Mouse (Mus musculus): ENCODE results near the gene Auts2. TPM values are rescaled to one million over a fixed set of nuclear protein-coding genes. Genes with fewer than 3 reads are reported as not detected.

Auts2 gene
- polyA plus RNA-seq, 1 experiment: 10.4 TPM

- Histone ChIP-seq H3K4me1 (ENCODE audit: control insufficient read depth, insufficient read depth, insufficient read length, low read length) (no peaks in the 10 kb centered on the region), H3K27ac (ENCODE audit: insufficient read depth, low read depth, low read length) (no peak overlapping the region), H3K27me3 (ENCODE audit: control insufficient read depth, insufficient read depth, low read length) (no peaks in the 10 kb centered on the region), H3K36me3 (ENCODE audit: control insufficient read depth, insufficient read depth, low read length) (no peaks in the 10 kb centered on the region), H3K4me3 (ENCODE audit: low read depth, low read length) (no peak overlapping the region)
- 93% methylated on average over 11 of the region's 11 CpGs for WGBS
- TF ChIP-seq POLR2A (IDR thresholded peaks at IDR 0.05; ENCODE audit: low read depth, low read length) (no peak), CTCF (IDR thresholded peaks at IDR 0.05; ENCODE audit: extremely low read depth, insufficient read length, insufficient replicate concordance, low read depth, low read length) (no peak)
Observed at GRCm38 (mm10) chr5:132029638-132030037, 513.5 kb downstream of the Auts2 start.

DNA sequence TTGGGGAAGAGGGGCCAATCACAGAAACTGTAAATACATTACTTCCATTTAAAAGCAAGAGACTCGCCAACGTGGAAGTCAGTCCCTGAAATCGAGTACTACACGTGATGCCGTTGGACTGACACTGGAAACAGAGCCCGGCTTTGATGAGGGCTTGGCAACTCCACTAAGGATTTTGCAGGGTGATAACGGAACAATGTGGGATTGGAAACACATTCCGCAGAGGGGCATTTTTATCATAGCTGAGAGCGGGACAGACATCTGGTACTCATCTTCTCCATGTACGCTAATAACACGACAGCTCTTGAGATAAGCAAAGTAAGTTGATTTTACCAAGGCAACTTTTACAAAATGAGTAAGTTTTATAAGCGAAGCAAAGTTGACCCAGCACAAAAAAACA is 514.1 kb downstream of the Auts2 start:
- no peaks in the 10 kb centered on the region for H3K27me3 ChIP-seq (ENCODE audit: control insufficient read depth, insufficient read depth, low read length)
- TF ChIP-seq CTCF (IDR thresholded peaks at IDR 0.05; ENCODE audit: extremely low read depth, insufficient read length, insufficient replicate concordance, low read depth, low read length) (no peak), POLR2A (IDR thresholded peaks at IDR 0.05; ENCODE audit: low read depth, low read length) (no peak)
- H3K4me1 ChIP-seq (ENCODE audit: control insufficient read depth, insufficient read depth, insufficient read length, low read length): no peaks in the 10 kb centered on the region
- no peak overlapping the region for H3K27ac ChIP-seq (ENCODE audit: insufficient read depth, low read depth, low read length)
- WGBS: 83% methylated on average over 12 of the region's 12 CpGs
- H3K4me3 ChIP-seq (ENCODE audit: low read depth, low read length): no peak overlapping the region
- H3K36me3 ChIP-seq (ENCODE audit: control insufficient read depth, insufficient read depth, low read length): no peaks in the 10 kb centered on the region

DNA sequence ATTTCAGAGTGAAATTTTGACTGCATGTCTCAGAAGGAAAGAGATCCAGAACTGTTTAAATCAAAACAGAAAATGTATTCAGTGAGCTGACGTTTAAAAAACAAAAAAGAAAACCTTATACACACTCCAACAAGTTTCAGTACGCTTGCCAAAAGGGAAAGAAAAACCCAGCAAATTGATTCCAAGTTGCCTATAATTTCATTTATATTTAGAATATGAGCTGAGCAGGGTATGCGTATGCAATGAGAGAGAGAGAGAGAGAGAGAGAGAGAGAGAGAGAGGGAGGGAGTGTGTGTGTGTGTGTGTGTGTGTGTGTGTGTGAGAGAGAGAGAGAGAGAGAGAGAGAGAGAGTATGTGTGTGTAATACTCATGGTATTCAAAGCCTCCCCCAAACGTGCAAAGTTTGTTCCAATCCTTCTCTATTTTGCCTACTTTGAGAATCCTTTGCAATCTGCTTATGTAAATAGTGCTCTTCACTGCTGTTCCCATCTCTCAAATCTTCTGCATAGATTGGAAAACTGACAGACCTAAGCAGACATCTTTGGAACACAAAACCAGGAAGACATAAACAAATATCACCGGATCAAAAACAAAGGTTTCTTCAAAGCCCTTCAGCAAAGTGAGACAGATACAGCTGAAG is 515.2 kb downstream of the Auts2 start:
- Histone ChIP-seq H3K4me1 (ENCODE audit: control insufficient read depth, insufficient read depth, insufficient read length, low read length) (no peaks in the 10 kb centered on the region), H3K27me3 (ENCODE audit: control insufficient read depth, insufficient read depth, low read length) (no peaks in the 10 kb centered on the region), H3K4me3 (ENCODE audit: low read depth, low read length) (no peak overlapping the region), H3K27ac (ENCODE audit: insufficient read depth, low read depth, low read length) (no peak overlapping the region), H3K36me3 (ENCODE audit: control insufficient read depth, insufficient read depth, low read length) (no peaks in the 10 kb centered on the region)
- WGBS: 71% methylated on average over 5 of the region's 5 CpGs
- no peak for TF ChIP-seq POLR2A (IDR thresholded peaks at IDR 0.05; ENCODE audit: low read depth, low read length)
- no peak for TF ChIP-seq CTCF (IDR thresholded peaks at IDR 0.05; ENCODE audit: extremely low read depth, insufficient read length, insufficient replicate concordance, low read depth, low read length)

GRCm38 (mm10) chr5:132013296-132013695 is 529.8 kb downstream of the Auts2 start:
- Histone ChIP-seq H3K4me3 (ENCODE audit: low read depth, low read length) (no peak overlapping the region), H3K27me3 (ENCODE audit: control insufficient read depth, insufficient read depth, low read length) (no peaks in the 10 kb centered on the region), H3K36me3 (ENCODE audit: control insufficient read depth, insufficient read depth, low read length) (no peaks in the 10 kb centered on the region), H3K27ac (ENCODE audit: insufficient read depth, low read depth, low read length) (no peak overlapping the region), H3K4me1 (ENCODE audit: control insufficient read depth, insufficient read depth, insufficient read length, low read length) (no peaks in the 10 kb centered on the region)
- WGBS: 92% methylated on average over 7 of the region's 7 CpGs
- TF ChIP-seq CTCF (IDR thresholded peaks at IDR 0.05; ENCODE audit: extremely low read depth, insufficient read length, insufficient replicate concordance, low read depth, low read length) (no peak), POLR2A (IDR thresholded peaks at IDR 0.05; ENCODE audit: low read depth, low read length) (no peak)

- no peak overlapping the region for H3K27ac ChIP-seq (ENCODE audit: insufficient read depth, low read depth, low read length)
- no peak overlapping the region for H3K4me3 ChIP-seq (ENCODE audit: low read depth, low read length)
- no peaks in the 10 kb centered on the region for H3K27me3 ChIP-seq (ENCODE audit: control insufficient read depth, insufficient read depth, low read length)
- no peak for TF ChIP-seq CTCF (IDR thresholded peaks at IDR 0.05; ENCODE audit: extremely low read depth, insufficient read length, insufficient replicate concordance, low read depth, low read length)
- no peak for TF ChIP-seq POLR2A (IDR thresholded peaks at IDR 0.05; ENCODE audit: low read depth, low read length)
- H3K36me3 ChIP-seq (ENCODE audit: control insufficient read depth, insufficient read depth, low read length): no peaks in the 10 kb centered on the region
- no peaks in the 10 kb centered on the region for H3K4me1 ChIP-seq (ENCODE audit: control insufficient read depth, insufficient read depth, insufficient read length, low read length)
Observed at GRCm38 (mm10) chr5:132011795-132012194, 531.3 kb downstream of the Auts2 start.

DNA sequence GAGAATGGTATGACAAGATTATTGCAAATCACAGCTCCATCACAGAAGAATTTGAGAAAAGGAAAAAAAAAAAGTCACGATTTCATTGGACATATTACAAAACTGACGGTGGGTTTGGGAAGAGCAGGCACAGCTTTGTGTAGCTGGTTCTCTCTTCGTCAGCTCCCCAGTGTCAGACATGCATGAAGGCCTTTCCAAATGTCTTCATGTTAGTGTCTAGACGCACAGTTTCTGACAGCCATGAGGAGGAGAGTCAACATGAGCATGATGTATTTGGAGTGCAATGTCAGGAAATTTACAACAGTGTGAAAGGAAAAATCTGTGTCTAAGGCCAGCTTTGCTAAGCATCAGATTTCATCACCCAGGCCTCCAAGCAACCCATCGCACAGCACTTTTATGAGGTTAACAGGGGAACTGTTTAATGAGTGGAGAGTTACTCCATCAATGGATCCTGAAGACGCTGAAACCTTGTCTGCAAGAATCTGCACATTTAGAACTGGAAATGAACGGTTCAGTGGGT is 534.4 kb downstream of the Auts2 start:
- TF ChIP-seq CTCF (IDR thresholded peaks at IDR 0.05; ENCODE audit: extremely low read depth, insufficient read length, insufficient replicate concordance, low read depth, low read length) (no peak), POLR2A (IDR thresholded peaks at IDR 0.05; ENCODE audit: low read depth, low read length) (no peak)
- no peaks in the 10 kb centered on the region for H3K27me3 ChIP-seq (ENCODE audit: control insufficient read depth, insufficient read depth, low read length)
- WGBS: 89% methylated on average over 7 of the region's 7 CpGs
- H3K27ac ChIP-seq (ENCODE audit: insufficient read depth, low read depth, low read length): no peak overlapping the region
- H3K4me1 ChIP-seq (ENCODE audit: control insufficient read depth, insufficient read depth, insufficient read length, low read length): no peaks in the 10 kb centered on the region
- no peaks in the 10 kb centered on the region for H3K36me3 ChIP-seq (ENCODE audit: control insufficient read depth, insufficient read depth, low read length)
- no peak overlapping the region for H3K4me3 ChIP-seq (ENCODE audit: low read depth, low read length)

DNA sequence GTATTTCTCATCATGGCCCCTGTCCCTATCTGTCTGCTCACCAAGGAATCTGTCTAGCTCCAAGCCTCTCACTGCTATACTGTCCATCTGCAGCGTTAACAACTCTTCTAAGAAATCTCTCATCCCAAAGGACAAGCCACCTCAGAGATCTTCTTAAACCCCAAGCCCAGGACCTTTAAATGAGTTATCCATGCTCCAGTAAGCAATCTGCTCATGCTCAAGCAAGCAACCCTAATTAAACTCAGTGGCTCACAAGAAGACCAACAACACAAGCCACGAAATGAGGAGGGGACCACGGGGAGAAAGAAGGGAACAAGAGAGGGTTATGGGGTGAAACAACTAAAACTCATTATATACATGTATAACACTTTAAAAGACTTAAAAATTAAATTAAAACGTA is 535.2 kb downstream of the Auts2 start:
- 90% methylated on average over 4 of the region's 4 CpGs for WGBS
- Histone ChIP-seq H3K4me3 (ENCODE audit: low read depth, low read length) (no peak overlapping the region), H3K4me1 (ENCODE audit: control insufficient read depth, insufficient read depth, insufficient read length, low read length) (no peaks in the 10 kb centered on the region), H3K36me3 (ENCODE audit: control insufficient read depth, insufficient read depth, low read length) (no peaks in the 10 kb centered on the region), H3K27me3 (ENCODE audit: control insufficient read depth, insufficient read depth, low read length) (no peaks in the 10 kb centered on the region), H3K27ac (ENCODE audit: insufficient read depth, low read depth, low read length) (no peak overlapping the region)
- TF ChIP-seq POLR2A (IDR thresholded peaks at IDR 0.05; ENCODE audit: low read depth, low read length) (no peak), CTCF (IDR thresholded peaks at IDR 0.05; ENCODE audit: extremely low read depth, insufficient read length, insufficient replicate concordance, low read depth, low read length) (no peak)

All from small intestine, adult 2 months (tissue).